Mouse (Mus musculus): ENCODE data around the gene Setd7. TPM values are rescaled to one million over a fixed set of nuclear protein-coding genes. Genes with fewer than 3 reads are reported as not detected.
"Not testable (repeated sequence)": the region's sequence is repeated elsewhere in the genome, so short reads cannot be mapped to it uniquely, and the experiment has no call there.

Setd7 gene
- total RNA-seq (2021): 100 to 1,000 TPM; 151 to 156 TPM
- long read RNA-seq, experiment 1, full-length matches to known transcripts: 9 of 33 reads
- long read RNA-seq, experiment 1, partial matches to known transcripts: 0 of 33 reads
- long read RNA-seq, experiment 1, other reads (novel, unspliced or antisense): 24 of 33 reads
- long read RNA-seq, experiment 2, full-length matches to known transcripts: 1 of 34 reads
- long read RNA-seq, experiment 2, partial matches to known transcripts: 0 of 34 reads
- long read RNA-seq, experiment 2, other reads (novel, unspliced or antisense): 33 of 34 reads

GRCm38 (mm10) chr3:51560511-51561108, at the start of gene Setd7:
TSS of gene Setd7 (minus strand) at chr3:51560879.
- peak; percentile 86 for DNase-seq (ENCODE audit: low spot score)

- DNase-seq (ENCODE audit: low spot score): no peak
Measured at GRCm38 (mm10) chr3:51604489-51604888, 43.8 kb upstream of the Setd7 start.

GRCm38 (mm10) chr3:51603705-51604291, 43.1 kb upstream of the Setd7 start:
- no peak for DNase-seq (ENCODE audit: low spot score)

- DNase-seq (ENCODE audit: low spot score): no peak
Measured at GRCm38 (mm10) chr3:51601461-51601860, 40.8 kb upstream of the Setd7 start.

- DNase-seq (ENCODE audit: low spot score): no peak
Measured at GRCm38 (mm10) chr3:51600728-51601127, 40.0 kb upstream of the Setd7 start.

GRCm38 (mm10) chr3:51599057-51599630, 38.5 kb upstream of the Setd7 start:
- no peak for DNase-seq (ENCODE audit: low spot score)

GRCm38 (mm10) chr3:51596538-51596937, 35.9 kb upstream of the Setd7 start:
- DNase-seq (ENCODE audit: low spot score): peak; percentile 48

GRCm38 (mm10) chr3:51593506-51593905, 32.8 kb upstream of the Setd7 start:
- no peak for DNase-seq (ENCODE audit: low spot score)

- no peak for DNase-seq (ENCODE audit: low spot score)
Measured at GRCm38 (mm10) chr3:51591591-51591990, 30.9 kb upstream of the Setd7 start.

- no peak for DNase-seq (ENCODE audit: low spot score)
Measured at GRCm38 (mm10) chr3:51590207-51590892, 29.7 kb upstream of the Setd7 start.

- no peak for DNase-seq (ENCODE audit: low spot score)
Measured at GRCm38 (mm10) chr3:51587697-51588262, 27.1 kb upstream of the Setd7 start.

- peak; percentile 85 for DNase-seq (ENCODE audit: low spot score)
Measured at GRCm38 (mm10) chr3:51583574-51584391, 23.1 kb upstream of the Setd7 start.

- not testable (repeated sequence) for DNase-seq (ENCODE audit: low spot score)
Measured at GRCm38 (mm10) chr3:51579243-51579642, 18.6 kb upstream of the Setd7 start.

- peak; percentile 21 for DNase-seq (ENCODE audit: low spot score)
Measured at GRCm38 (mm10) chr3:51577816-51578749, 17.4 kb upstream of the Setd7 start.

GRCm38 (mm10) chr3:51577359-51577758, 16.7 kb upstream of the Setd7 start:
- DNase-seq (ENCODE audit: low spot score): no peak

- DNase-seq (ENCODE audit: low spot score): no peak
Measured at GRCm38 (mm10) chr3:51573915-51574314, 13.2 kb upstream of the Setd7 start.

GRCm38 (mm10) chr3:51570200-51570599, 9.5 kb upstream of the Setd7 start:
- no peak for DNase-seq (ENCODE audit: low spot score)

- DNase-seq (ENCODE audit: low spot score): no peak
Measured at GRCm38 (mm10) chr3:51561993-51562385, 1.3 kb upstream of the Setd7 start.
